Mouse (Mus musculus): ENCODE data around the gene Smagp. TPM values are rescaled to one million over a fixed set of nuclear protein-coding genes. Genes with fewer than 3 reads are reported as not detected.

Smagp gene
- polyA plus RNA-seq, 1 experiment from 2014 or later, result 3.2 TPM

DNA sequence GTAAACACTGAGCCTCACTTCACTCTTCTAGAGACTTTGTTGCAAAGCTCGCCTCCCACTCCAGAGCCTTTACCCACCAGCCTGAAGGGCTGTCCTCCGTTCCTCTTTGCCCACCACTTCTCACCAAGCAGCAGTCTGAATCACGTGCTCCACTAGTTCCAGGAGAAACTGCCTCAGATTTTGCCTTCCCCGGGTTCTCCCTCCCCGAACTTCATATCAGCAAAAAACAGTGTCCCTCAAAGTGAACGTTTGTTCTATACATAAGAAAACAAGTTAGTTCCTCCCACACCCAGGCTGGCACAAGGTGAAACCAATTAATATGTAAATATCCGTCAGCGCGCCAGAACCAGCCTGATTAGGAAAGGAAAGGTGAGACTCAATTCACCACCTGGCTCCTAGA lies 1.5 kb downstream of the Smagp start:
- H3K9ac ChIP-seq (ENCODE audit: low read depth, low read length), result no peak overlapping the region
- H3K4me2 ChIP-seq (ENCODE audit: low read length), result no peak overlapping the region
- H3K9me3 ChIP-seq (replicated peaks; ENCODE audit: control insufficient read depth, low read length, poor library complexity, severe bottlenecking), result no peaks in the 10 kb centered on the region
- H3K4me1 ChIP-seq (ENCODE audit: control insufficient read depth, insufficient read depth, low read length), result peaks cover 10% of the 10 kb centered on the region
- 7% methylated on average over 9 of the region's 9 CpGs for WGBS
- H3K27me3 ChIP-seq (ENCODE audit: control insufficient read depth, insufficient read depth, low read depth, low read length), result peaks cover 40% of the 10 kb centered on the region
- no peak for ATAC-seq
- H3K4me3 ChIP-seq (ENCODE audit: low read depth, low read length), result no peak overlapping the region
- no peak overlapping the region for H3K27ac ChIP-seq (ENCODE audit: low read length)
- H3K36me3 ChIP-seq (ENCODE audit: control insufficient read depth, insufficient read depth, low read length), result no peaks in the 10 kb centered on the region

DNA sequence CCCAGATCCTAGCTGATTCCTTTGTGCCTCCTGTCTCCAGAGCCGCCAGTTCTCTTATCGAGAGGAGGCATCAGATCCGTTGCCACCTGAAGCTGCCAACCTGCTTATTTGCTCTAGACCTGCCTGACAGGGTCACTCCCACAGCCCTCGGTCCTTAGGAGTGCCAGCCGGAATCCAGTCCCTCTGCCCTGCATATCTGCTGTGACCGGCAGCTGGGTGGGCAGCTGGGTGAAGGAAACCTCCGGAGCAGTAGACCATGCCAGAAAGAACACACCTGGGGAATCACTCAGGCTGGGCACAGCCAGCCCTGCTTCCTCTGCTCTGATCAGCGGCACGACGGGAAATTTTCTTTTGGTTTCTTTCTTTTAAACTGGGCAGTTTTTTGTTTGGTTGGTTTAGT lies 3.4 kb downstream of the Smagp start:
- Histone ChIP-seq H3K9ac (ENCODE audit: low read depth, low read length) (no peak overlapping the region), H3K4me3 (ENCODE audit: low read depth, low read length) (no peak overlapping the region), H3K36me3 (ENCODE audit: control insufficient read depth, insufficient read depth, low read length) (no peaks in the 10 kb centered on the region), H3K4me1 (ENCODE audit: control insufficient read depth, insufficient read depth, low read length) (peaks cover 10% of the 10 kb centered on the region), H3K9me3 (replicated peaks; ENCODE audit: control insufficient read depth, low read length, poor library complexity, severe bottlenecking) (no peaks in the 10 kb centered on the region), H3K27me3 (ENCODE audit: control insufficient read depth, insufficient read depth, low read depth, low read length) (peaks cover 35% of the 10 kb centered on the region), H3K27ac (ENCODE audit: low read length) (no peak overlapping the region), H3K4me2 (ENCODE audit: low read length) (no peak overlapping the region)
- no peak for ATAC-seq
- 80% methylated on average over 10 of the region's 10 CpGs for WGBS

DNA sequence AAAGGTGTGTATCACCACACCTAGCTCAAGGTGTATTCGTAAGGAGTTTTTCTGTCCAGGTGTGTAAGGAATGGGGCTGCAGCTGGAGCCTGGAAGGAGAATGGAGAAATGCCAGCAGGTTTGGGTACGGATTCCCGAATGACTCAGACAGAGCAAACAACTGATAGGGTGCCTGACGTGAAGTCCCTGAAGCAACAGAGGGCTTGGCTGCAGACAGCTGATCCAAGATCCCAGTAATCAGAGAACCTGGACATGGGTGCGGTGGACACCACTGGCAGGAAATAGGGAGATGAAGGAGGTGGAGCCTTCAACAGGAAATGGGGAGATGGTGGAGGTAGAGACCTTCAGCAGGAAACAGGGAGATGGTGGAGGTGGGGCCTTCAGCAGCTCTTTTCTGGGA lies 4.4 kb downstream of the Smagp start:
- H3K27me3 ChIP-seq (ENCODE audit: control insufficient read depth, insufficient read depth, low read depth, low read length), result peaks cover 26% of the 10 kb centered on the region
- H3K27ac ChIP-seq (ENCODE audit: low read length), result no peak overlapping the region
- no peaks in the 10 kb centered on the region for H3K9me3 ChIP-seq (replicated peaks; ENCODE audit: control insufficient read depth, low read length, poor library complexity, severe bottlenecking)
- no peak overlapping the region for H3K4me3 ChIP-seq (ENCODE audit: low read depth, low read length)
- ATAC-seq, result no peak
- WGBS, result 88% methylated on average over 5 of the region's 5 CpGs
- peaks cover 10% of the 10 kb centered on the region for H3K4me1 ChIP-seq (ENCODE audit: control insufficient read depth, insufficient read depth, low read length)
- no peak overlapping the region for H3K4me2 ChIP-seq (ENCODE audit: low read length)
- H3K36me3 ChIP-seq (ENCODE audit: control insufficient read depth, insufficient read depth, low read length), result no peaks in the 10 kb centered on the region
- H3K9ac ChIP-seq (ENCODE audit: low read depth, low read length), result no peak overlapping the region

DNA sequence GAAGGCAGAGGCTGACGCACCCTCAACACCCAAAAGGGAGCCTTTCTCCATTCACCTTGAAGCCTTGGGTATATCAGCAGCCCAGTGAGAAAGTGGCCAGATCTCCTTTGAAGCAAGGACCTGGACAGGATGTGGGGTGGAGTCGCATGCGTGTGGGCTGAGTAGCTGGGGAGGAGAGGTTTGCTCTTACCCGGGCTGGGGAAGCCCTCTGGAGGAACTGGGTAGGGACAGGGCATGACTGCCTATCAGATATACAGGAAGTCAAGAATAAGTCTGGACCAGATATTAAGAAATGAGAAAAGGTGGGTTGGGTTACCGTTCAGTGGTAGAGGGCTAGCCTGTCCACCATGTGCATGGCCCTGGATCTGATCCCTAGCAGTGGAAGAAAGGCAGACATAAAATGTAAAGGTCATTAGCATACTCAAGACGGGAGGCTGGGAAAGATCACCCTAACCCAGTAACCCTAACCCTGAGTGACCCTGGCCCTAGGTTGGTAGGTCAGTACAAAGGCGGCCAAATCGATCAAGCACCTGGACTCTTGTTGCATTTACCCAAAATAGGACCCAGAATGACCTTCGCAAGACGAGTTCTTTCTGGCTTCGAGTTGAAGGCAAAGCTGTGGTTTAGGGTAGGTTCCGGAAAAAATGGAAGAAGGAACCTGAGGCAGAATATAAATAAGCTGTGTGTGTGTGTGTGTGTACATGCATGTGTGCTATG lies 5.1 kb downstream of the Smagp start:
- WGBS, result 91% methylated on average over 12 of the region's 12 CpGs
- no peak overlapping the region for H3K27ac ChIP-seq (ENCODE audit: low read length)
- no peak overlapping the region for H3K4me3 ChIP-seq (ENCODE audit: low read depth, low read length)
- no peak overlapping the region for H3K9ac ChIP-seq (ENCODE audit: low read depth, low read length)
- H3K36me3 ChIP-seq (ENCODE audit: control insufficient read depth, insufficient read depth, low read length), result no peaks in the 10 kb centered on the region
- no peaks in the 10 kb centered on the region for H3K9me3 ChIP-seq (replicated peaks; ENCODE audit: control insufficient read depth, low read length, poor library complexity, severe bottlenecking)
- no peak for ATAC-seq
- no peak overlapping the region for H3K4me2 ChIP-seq (ENCODE audit: low read length)
- peaks cover 4% of the 10 kb centered on the region for H3K4me1 ChIP-seq (ENCODE audit: control insufficient read depth, insufficient read depth, low read length)
- H3K27me3 ChIP-seq (ENCODE audit: control insufficient read depth, insufficient read depth, low read depth, low read length), result peaks cover 19% of the 10 kb centered on the region

DNA sequence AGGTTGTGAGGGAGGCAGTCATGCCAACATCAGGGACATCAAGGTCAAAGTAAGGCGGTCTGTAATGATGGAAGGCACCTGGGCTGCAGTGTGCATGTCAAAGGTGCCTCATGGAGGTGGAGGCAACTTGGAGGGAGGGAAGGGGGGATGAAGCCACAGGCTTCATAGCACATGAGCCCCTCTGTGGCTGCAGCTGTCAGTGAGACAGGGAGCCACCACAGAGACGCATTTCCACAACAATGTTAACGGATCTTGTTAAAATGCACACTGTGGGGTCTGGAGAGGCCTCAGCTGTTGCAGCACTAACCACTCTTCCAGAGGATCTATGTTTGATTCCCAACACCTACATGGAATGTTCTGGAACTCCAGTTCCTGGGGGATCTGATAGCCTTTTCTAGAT lies 6.6 kb downstream of the Smagp start:
- Histone ChIP-seq H3K4me2 (ENCODE audit: low read length) (no peak overlapping the region), H3K9me3 (replicated peaks; ENCODE audit: control insufficient read depth, low read length, poor library complexity, severe bottlenecking) (no peaks in the 10 kb centered on the region), H3K27ac (ENCODE audit: low read length) (no peak overlapping the region), H3K27me3 (ENCODE audit: control insufficient read depth, insufficient read depth, low read depth, low read length) (peaks cover 10% of the 10 kb centered on the region), H3K4me1 (ENCODE audit: control insufficient read depth, insufficient read depth, low read length) (no peaks in the 10 kb centered on the region), H3K4me3 (ENCODE audit: low read depth, low read length) (no peak overlapping the region), H3K36me3 (ENCODE audit: control insufficient read depth, insufficient read depth, low read length) (no peaks in the 10 kb centered on the region), H3K9ac (ENCODE audit: low read depth, low read length) (no peak overlapping the region)
- no peak for ATAC-seq
- WGBS, result 37% methylated on average over 3 of the region's 3 CpGs

- Histone ChIP-seq H3K9ac (ENCODE audit: low read depth, low read length) (no peak overlapping the region), H3K36me3 (ENCODE audit: control insufficient read depth, insufficient read depth, low read length) (no peaks in the 10 kb centered on the region), H3K9me3 (replicated peaks; ENCODE audit: control insufficient read depth, low read length, poor library complexity, severe bottlenecking) (no peaks in the 10 kb centered on the region), H3K4me3 (ENCODE audit: low read depth, low read length) (no peak overlapping the region), H3K27ac (ENCODE audit: low read length) (no peak overlapping the region), H3K27me3 (ENCODE audit: control insufficient read depth, insufficient read depth, low read depth, low read length) (no peaks in the 10 kb centered on the region), H3K4me1 (ENCODE audit: control insufficient read depth, insufficient read depth, low read length) (no peaks in the 10 kb centered on the region), H3K4me2 (ENCODE audit: low read length) (no peak overlapping the region)
- no peak for ATAC-seq
- 54% methylated on average over 7 of the region's 7 CpGs for whole genome bisulfite sequencing
Observed at GRCm38 (mm10) chr15:100628797-100629196, 7.9 kb downstream of the Smagp start.

GRCm38 (mm10) chr15:100627774-100628370 lies 8.9 kb downstream of the Smagp start:
- no peak overlapping the region for H3K4me3 ChIP-seq (ENCODE audit: low read depth, low read length)
- no peak overlapping the region for H3K9ac ChIP-seq (ENCODE audit: low read depth, low read length)
- H3K9me3 ChIP-seq (replicated peaks; ENCODE audit: control insufficient read depth, low read length, poor library complexity, severe bottlenecking), result no peaks in the 10 kb centered on the region
- H3K27ac ChIP-seq (ENCODE audit: low read length), result no peak overlapping the region
- no peaks in the 10 kb centered on the region for H3K4me1 ChIP-seq (ENCODE audit: control insufficient read depth, insufficient read depth, low read length)
- WGBS, result 6% methylated on average over 11 of the region's 11 CpGs
- ATAC-seq, result no peak
- H3K27me3 ChIP-seq (ENCODE audit: control insufficient read depth, insufficient read depth, low read depth, low read length), result no peaks in the 10 kb centered on the region
- no peak overlapping the region for H3K4me2 ChIP-seq (ENCODE audit: low read length)
- no peaks in the 10 kb centered on the region for H3K36me3 ChIP-seq (ENCODE audit: control insufficient read depth, insufficient read depth, low read length)

- no peak overlapping the region for H3K4me2 ChIP-seq (ENCODE audit: low read length)
- H3K9me3 ChIP-seq (replicated peaks; ENCODE audit: control insufficient read depth, low read length, poor library complexity, severe bottlenecking), result no peaks in the 10 kb centered on the region
- 22% methylated on average over 10 of the region's 10 CpGs for WGBS
Observed at GRCm38 (mm10) chr15:100627287-100627686, 9.5 kb downstream of the Smagp start.

GRCm38 (mm10) chr15:100624435-100624834 lies 12.3 kb downstream of the Smagp start:
- H3K27me3 ChIP-seq (ENCODE audit: control insufficient read depth, insufficient read depth, low read depth, low read length), result no peaks in the 10 kb centered on the region

More at GRCm38 (mm10) chr15:100627287-100627686, 9.5 kb downstream of the Smagp start:
- no peak overlapping the region for H3K9ac ChIP-seq (ENCODE audit: low read depth, low read length)
- H3K27me3 ChIP-seq (ENCODE audit: control insufficient read depth, insufficient read depth, low read depth, low read length), result no peaks in the 10 kb centered on the region
- no peak overlapping the region for H3K4me3 ChIP-seq (ENCODE audit: low read depth, low read length)
- H3K36me3 ChIP-seq (ENCODE audit: control insufficient read depth, insufficient read depth, low read length), result no peaks in the 10 kb centered on the region
- H3K4me1 ChIP-seq (ENCODE audit: control insufficient read depth, insufficient read depth, low read length), result no peaks in the 10 kb centered on the region
- no peak overlapping the region for H3K27ac ChIP-seq (ENCODE audit: low read length)
- ATAC-seq, result no peak

More at GRCm38 (mm10) chr15:100624435-100624834, 12.3 kb downstream of the Smagp start:
- Histone ChIP-seq H3K4me3 (ENCODE audit: low read depth, low read length) (no peak overlapping the region), H3K9me3 (replicated peaks; ENCODE audit: control insufficient read depth, low read length, poor library complexity, severe bottlenecking) (no peaks in the 10 kb centered on the region), H3K4me2 (ENCODE audit: low read length) (no peak overlapping the region), H3K4me1 (ENCODE audit: control insufficient read depth, insufficient read depth, low read length) (no peaks in the 10 kb centered on the region), H3K9ac (ENCODE audit: low read depth, low read length) (no peak overlapping the region), H3K36me3 (ENCODE audit: control insufficient read depth, insufficient read depth, low read length) (peaks cover 9% of the 10 kb centered on the region), H3K27ac (ENCODE audit: low read length) (no peak overlapping the region)
- 83% methylated on average over 3 of the region's 3 CpGs for WGBS
- ATAC-seq, result no peak

Data from midbrain, embryonic 16.5 days (tissue).